Comparison of ENCODE assay signal across 21 mouse cellular contexts in genomic region chr17:80795453-80796105, GRCm38 (mm10).
DNase-seq lines count a peak whose midpoint lies in the region; ATAC-seq and TF ChIP-seq lines count a peak whose summit lies in the region.
"Had no signal": no experiment of that assay in that cellular context is flagged by ENCODE, and none has a peak within 500 bp of the region (broad histone marks: within the 10 kb centered on the region; RNA-seq: fewer than 3 reads in every experiment).

No protein-coding gene starts in this region.

- H3K27me3 ChIP-seq in intestine, embryonic 15.5 days (replicated peaks) = no peaks in the 10 kb centered on the region
- H3K27me3 ChIP-seq in intestine, postnatal 0 days (replicated peaks; ENCODE audit: control insufficient read depth, insufficient read depth, low read length) = no peaks in the 10 kb centered on the region
- H3K27me3 ChIP-seq in lung, postnatal 0 days (replicated peaks; ENCODE audit: insufficient read depth, low read length) = no peaks in the 10 kb centered on the region
- H3K27me3 ChIP-seq: heart, embryonic 15.5 days; hindbrain, embryonic 12.5 days had no signal

- H3K4me3 ChIP-seq in intestine, embryonic 15.5 days (replicated peaks) = no peak overlapping the region
- no peak overlapping the region for H3K4me3 ChIP-seq in intestine, postnatal 0 days (ENCODE audit: low read depth, low read length)
- H3K4me3 ChIP-seq in lung, postnatal 0 days (ENCODE audit: low read depth, low read length) = no peak overlapping the region
- H3K4me3 ChIP-seq: heart, adult 2 months; heart, embryonic 15.5 days; hindbrain, embryonic 12.5 days had no signal

- H3K36me3 ChIP-seq in intestine, embryonic 15.5 days = no peaks in the 10 kb centered on the region
- H3K36me3 ChIP-seq in intestine, postnatal 0 days (ENCODE audit: control insufficient read depth, insufficient read depth) = no peaks in the 10 kb centered on the region
- no peaks in the 10 kb centered on the region for H3K36me3 ChIP-seq in lung, postnatal 0 days (ENCODE audit: insufficient read depth, low read length)
- H3K36me3 ChIP-seq: heart, embryonic 15.5 days; hindbrain, embryonic 12.5 days had no signal

- H3K27ac ChIP-seq in intestine, embryonic 15.5 days = no peak overlapping the region
- H3K27ac ChIP-seq in intestine, postnatal 0 days (ENCODE audit: low read depth, low read length) = no peak overlapping the region
- H3K27ac ChIP-seq in lung, postnatal 0 days (ENCODE audit: low read length) = peak overlapping the region; percentile 28
- H3K27ac ChIP-seq: heart, adult 2 months; heart, embryonic 15.5 days; hindbrain, embryonic 12.5 days had no signal

- TF ChIP-seq EP300 in lung, postnatal 0 days (IDR thresholded peaks at IDR 0.05) = no peak

- 0 out of 2 replicates have a peak, but pooled peaks cover 3% of the 10 kb centered on the region for H3K4me1 ChIP-seq in intestine, embryonic 15.5 days (replicated peaks)
- no peaks in the 10 kb centered on the region for H3K4me1 ChIP-seq in intestine, postnatal 0 days (replicated peaks; ENCODE audit: control insufficient read depth, insufficient read depth, low read length)
- H3K4me1 ChIP-seq in lung, postnatal 0 days (ENCODE audit: insufficient read depth, low read depth, low read length) = peaks cover 12% of the 10 kb centered on the region; the same call in 1 of the 2 replicates
- H3K4me1 ChIP-seq: hindbrain, embryonic 12.5 days had no signal

- 68% methylated on average over 8 of the region's 8 CpGs for WGBS in intestine, embryonic 15.5 days
- WGBS in intestine, postnatal 0 days = 64% methylated on average over 8 of the region's 8 CpGs
- WGBS in lung, postnatal 0 days = 57% methylated on average over 8 of the region's 8 CpGs

- DNase-seq in MN1 (ENCODE audit: low spot score) = peak; percentile 34
- peak; percentile 32 for DNase-seq in adipocyte (ENCODE audit: low spot score)
- no peak for DNase-seq in lung, postnatal 0 days (ENCODE audit: low spot score)
- no peak for DNase-seq in layer of hippocampus, postnatal 14 days (ENCODE audit: low spot score in 2 of 2)
- DNase-seq in ovary, postnatal 14 days (ENCODE audit: low spot score) = no peak
- DNase-seq: adrenal gland, postnatal 25 days; cerebellum, adult 11-12 months; cerebellum, postnatal 36 days; gastrocnemius, postnatal 25 days; heart, adult 2 months; layer of hippocampus, postnatal 36 days; thymus, adult 18-20 months; thymus, postnatal 4 days had no signal

- TF ChIP-seq CTCF in intestine, postnatal 0 days (IDR thresholded peaks at IDR 0.05; ENCODE audit: low read depth) = no peak
- no peak for TF ChIP-seq CTCF in lung, postnatal 0 days (IDR thresholded peaks at IDR 0.05)

- H3K9me3 ChIP-seq in intestine, embryonic 15.5 days = no peaks in the 10 kb centered on the region
- H3K9me3 ChIP-seq in intestine, postnatal 0 days (ENCODE audit: control insufficient read depth) = no peaks in the 10 kb centered on the region
- no peaks in the 10 kb centered on the region for H3K9me3 ChIP-seq in lung, postnatal 0 days (ENCODE audit: low read length)
- H3K9me3 ChIP-seq: heart, embryonic 15.5 days; hindbrain, embryonic 12.5 days had no signal

- 0 out of 2 replicates have a peak, but pooled peaks have one; percentile 33 for ATAC-seq in intestine, embryonic 15.5 days
- no peak for ATAC-seq in intestine, postnatal 0 days
- peak; percentile 25; the same call in 1 of the 2 replicates for ATAC-seq in lung, postnatal 0 days
- ATAC-seq in monocyte, adult 5-6 weeks (replicated peaks; ENCODE audit: insufficient number of reproducible peaks, low FRiP score, low TSS enrichment, poor library complexity, severe bottlenecking) = no peak
- ATAC-seq: activated CD4-positive, CD25-positive, alpha-beta regulatory T cell, adult 4 months; forebrain, embryonic 16.5 days; inflammation-experienced regulatory T-cells, adult 6 months had no signal

- no peak overlapping the region for H3K4me2 ChIP-seq in intestine, embryonic 15.5 days (replicated peaks)
- H3K4me2 ChIP-seq in intestine, postnatal 0 days (replicated peaks; ENCODE audit: low read depth) = no peak overlapping the region
- H3K4me2 ChIP-seq in lung, postnatal 0 days (replicated peaks; ENCODE audit: low read depth, low read length) = no peak overlapping the region
- H3K4me2 ChIP-seq: heart, embryonic 15.5 days; hindbrain, embryonic 12.5 days had no signal

- H3K9ac ChIP-seq in intestine, embryonic 15.5 days = no peak overlapping the region
- H3K9ac ChIP-seq in intestine, postnatal 0 days (ENCODE audit: low read depth, low read length) = no peak overlapping the region
- H3K9ac ChIP-seq in lung, postnatal 0 days (replicated peaks; ENCODE audit: low read depth) = no peak overlapping the region
- H3K9ac ChIP-seq: heart, embryonic 15.5 days; hindbrain, embryonic 12.5 days had no signal

Comparison
In these comparisons a context has a peak if more than half of its experiments do, and no peak if none do; other contexts are left out.
1. ATAC-seq: peak in intestine, embryonic 15.5 days (single experiment) and lung, postnatal 0 days (single experiment); none in intestine, postnatal 0 days (single experiment) and monocyte, adult 5-6 weeks (single experiment).
2. DNase-seq: peak in MN1 (single experiment) and adipocyte (single experiment); none in lung, postnatal 0 days (single experiment), layer of hippocampus, postnatal 14 days (0 of 2) and ovary, postnatal 14 days (single experiment).